Mouse (Mus musculus): ENCODE data around the gene Prpf8. TPM values are rescaled to one million over a fixed set of nuclear protein-coding genes. Genes with fewer than 3 reads are reported as not detected.

Gene Prpf8
- polyA plus RNA-seq, 2 experiments from 2014 or later = 37.0 to 42.3 TPM

DNA sequence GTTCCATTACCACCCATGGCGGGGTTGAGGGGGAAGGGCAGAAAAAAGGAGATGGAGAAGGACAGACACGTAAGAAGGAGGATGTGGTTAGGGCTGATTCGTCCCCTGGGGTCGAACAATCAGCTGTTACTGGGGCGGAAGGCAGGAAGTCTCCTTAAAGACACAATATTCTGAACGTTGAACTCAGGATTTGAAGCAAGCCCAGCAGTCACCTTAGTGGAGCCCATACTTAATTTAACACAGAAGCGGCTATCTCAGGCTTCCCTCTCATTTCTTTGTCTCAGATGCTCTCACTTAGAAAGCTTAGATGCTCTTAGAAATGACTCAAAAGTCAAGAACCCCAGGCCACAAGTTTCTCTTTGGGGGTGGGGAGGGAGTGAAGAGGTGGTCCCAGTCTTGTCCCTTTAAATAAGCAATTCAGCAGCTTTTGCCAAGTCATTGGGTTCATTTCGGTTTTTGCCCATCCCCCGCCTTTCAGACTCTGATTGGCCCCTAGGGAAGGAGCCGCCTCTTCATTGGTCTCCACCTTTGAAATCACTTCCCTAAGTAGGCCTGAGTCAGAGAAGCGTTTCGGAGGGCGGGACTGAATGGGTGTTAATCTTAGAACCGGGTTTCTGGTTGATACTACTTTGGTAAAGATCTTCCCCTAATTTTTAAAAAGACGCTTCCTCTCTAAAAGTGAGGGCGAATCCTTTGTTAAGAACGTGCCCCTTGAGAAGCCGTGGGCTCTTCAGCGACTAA is 26.3 kb upstream of the Prpf8 start:
- ATAC-seq = peak; percentile 46

DNA sequence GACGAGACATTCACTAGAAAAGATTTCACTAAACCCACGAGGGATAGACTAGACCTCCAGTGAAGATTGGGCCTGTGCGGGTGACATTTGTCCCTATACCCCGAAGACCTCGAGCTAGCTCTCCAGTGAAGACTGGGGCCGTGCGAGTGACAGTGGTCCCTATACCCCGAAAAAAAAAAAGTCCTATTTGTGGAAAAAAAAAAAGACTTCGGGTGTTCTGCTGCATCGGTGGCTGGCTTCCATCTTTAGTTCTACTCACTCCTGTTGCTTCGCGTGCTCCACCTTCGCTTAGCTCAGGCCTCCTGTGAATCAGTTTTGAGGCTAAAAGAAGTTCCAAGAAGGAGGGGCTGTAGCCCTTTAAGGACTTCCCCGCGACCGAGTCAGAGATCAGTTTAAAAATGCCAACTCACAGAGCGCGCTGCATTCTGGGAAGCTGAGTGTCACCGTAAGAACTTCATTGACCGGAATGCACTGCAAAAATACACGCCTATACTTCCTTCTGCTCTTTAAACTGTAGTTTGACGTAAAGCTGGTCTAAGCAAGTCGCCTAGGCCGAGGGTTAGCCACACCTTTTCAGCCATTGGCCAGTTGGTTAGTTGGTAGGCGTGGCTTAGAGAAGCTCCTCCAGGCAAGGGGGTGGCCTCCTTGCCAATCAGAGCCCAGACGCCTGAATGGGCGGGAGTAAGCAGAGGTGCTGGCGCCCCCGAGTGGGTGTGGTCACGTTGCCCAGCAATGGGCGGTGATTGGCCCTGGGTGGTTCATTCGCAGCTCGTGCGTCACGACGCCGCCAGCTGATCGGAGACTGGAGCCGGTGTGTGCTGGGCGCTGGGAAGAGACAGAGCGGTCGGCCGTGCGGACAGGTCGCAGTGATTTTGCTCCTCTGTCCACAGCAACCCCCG is 25.5 kb upstream of the Prpf8 start, which contains the start of gene Tlcd2:
Gene Tlcd2 (plus strand): TSS at position 872 of the 899 bp plus-strand sequence.
- ATAC-seq = peak; percentile 86

DNA sequence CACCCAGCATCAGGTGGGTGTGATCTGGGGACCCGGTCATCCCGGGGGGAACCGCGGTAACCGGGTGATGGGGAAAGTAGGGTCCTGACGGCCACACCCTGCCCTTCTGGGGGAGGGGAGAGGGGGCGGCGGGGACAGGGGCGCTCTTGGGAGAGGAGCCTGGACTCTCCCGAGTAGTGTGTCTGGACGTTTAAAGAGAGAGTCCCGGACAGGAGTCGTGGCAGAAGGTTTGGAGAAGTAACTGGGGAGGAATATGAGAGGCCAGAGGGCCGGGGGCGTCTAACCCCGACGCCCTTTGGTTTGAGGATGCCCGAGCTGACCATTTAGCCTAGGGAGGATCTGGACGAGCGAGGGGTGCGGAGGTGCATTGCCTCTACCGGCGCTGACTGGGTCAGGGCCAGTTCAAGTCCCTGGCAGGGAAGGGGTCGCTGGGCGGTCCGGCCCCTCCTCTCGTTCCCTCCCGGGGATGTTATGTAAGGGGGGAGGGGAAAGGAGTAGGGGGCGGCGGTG is 24.8 kb upstream of the Prpf8 start:
- ATAC-seq = no peak

DNA sequence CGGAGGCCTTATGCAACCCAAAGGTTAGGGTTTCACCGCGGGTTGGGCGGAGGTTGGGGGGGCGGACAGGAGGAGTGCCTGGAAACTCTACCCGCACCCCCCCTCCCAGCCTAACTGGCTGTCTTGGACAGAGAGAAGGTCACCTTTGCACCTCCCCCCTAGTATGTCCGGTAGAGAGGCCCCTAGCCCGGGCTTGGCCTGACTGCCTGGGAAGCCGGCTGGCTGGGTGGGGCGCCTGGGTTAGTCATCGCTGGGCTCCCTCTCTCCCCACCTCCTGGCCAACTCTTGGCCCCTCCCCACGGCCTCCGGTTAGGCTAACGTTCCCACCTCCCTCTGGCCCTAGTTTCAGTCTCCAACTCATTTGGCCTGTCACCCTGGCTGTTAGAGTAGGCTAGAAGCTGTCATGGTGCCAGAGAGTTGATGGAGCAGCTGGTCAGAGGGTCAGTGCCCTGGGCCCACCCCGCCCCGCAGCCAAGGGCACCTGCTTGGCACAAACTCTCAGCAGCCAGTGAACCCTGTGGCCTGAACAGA is 24.3 kb upstream of the Prpf8 start:
- no peak for ATAC-seq

DNA sequence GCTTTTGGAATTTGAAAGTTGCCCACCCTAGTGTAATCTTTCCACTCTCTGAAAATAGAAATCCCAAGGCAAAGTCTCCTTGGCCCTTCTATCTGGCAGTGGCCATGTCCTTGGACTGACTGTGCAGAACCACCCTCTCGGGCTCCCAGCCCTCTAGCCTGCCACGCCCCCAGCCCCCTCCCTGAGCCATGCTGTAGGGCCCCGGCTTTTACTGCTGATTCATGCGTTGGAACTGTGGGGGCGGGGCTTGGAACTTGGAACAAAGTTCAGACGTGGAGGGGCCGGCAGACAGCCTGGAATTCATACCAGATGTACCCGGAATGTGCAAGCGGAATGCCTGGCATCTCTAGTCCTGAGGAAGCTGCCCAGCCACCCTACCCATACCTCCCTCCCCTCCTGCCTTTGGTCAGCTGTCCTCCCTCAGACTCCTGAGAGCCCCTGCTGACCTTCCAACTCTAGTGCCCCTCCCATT is 23.7 kb upstream of the Prpf8 start:
- ATAC-seq = no peak

DNA sequence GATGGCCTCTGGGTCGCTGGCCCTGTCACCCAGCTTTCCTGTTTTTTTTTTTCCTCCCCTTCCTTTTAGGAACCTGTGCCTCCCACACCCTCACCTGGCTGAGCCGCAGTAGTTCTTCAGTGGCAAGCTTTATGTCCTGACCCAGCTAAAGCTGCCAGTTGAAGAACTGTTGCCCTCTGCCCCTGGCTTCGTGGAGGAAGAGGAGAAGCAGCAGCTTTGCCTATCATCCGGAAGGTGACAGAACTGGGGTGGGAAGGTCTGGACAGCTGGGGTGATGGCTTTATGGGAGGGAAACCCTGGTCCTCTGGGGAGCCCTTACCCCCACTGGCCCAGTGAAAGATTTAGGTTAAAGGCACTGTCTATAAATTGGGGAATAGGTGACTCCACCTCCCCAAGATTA is 23.0 kb upstream of the Prpf8 start:
- no peak for ATAC-seq

DNA sequence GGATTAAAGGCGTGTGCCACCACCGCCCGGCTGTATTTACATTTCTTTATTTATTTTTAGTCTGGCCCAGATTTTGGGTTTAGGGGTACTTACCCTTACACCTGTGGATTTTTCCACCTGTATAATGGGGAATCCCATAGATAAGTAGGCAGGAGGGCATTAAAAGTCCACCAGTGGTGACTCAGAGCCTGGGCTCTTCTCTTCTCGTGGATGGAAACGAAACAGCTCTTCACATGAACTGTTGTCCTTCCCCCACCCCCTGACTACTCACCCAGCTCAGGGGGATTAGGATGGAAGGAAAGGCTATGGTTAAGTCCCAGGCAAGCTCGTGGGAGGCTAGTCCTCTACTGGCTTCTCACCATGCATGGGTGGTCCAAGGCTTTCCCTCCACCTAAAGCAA is 22.2 kb upstream of the Prpf8 start:
- no peak for ATAC-seq

DNA sequence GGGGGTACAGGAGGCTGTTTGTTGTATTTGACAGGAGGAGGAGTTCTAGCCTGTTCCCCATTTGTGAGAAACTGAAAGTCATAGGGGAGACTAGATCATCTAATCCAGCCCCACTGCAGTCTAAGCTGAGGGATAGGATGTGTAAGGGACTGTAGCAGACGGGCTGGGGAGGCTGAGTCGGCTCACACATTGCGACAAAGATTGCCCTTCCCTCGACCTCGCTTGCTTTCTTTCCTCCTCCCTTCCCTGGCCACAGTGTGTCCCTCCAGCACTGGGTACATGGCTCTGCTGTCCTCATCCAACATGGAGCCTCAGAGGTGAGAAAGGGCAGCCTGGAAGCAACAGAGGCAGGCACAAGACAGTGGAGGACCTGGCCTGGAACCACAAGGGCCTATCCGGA is 21.6 kb upstream of the Prpf8 start:
- no peak for ATAC-seq

DNA sequence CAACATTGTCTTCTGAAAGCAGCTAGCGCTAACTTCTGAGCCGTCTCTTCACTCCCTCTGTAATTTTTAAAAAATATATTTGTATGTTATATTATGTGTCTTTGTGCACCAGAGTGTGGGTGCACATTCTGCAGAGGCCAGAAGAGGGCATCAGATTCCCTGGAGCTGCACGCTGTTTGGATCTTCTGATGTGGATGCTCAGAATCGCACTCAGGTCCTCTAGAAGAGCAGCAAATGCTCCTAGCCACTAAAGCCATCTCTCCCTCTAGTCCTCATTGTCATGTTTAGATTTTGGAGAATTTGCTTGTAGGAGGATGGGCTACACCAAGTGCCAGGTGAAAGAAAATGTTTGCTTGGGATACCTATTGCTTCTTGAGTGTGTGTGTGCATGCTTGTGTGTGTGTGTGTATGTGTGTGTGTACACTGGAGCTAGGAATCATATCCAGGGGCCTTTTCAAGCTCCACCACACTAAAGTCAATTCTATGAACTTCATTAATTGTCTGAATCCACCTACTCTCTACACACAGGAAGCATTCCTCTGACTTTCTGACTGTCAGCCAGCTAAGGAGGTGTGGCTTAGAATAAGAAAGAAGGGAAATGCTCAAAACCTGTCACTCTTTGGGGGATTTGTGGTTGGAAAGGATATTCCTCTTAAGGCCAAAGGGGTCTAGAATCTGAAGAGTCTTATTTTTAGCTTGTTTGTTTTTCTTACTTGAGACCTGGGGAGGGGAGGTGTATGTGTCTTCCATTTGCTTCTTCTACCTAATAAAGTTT is 19.7 kb upstream of the Prpf8 start:
- ATAC-seq = no peak

DNA sequence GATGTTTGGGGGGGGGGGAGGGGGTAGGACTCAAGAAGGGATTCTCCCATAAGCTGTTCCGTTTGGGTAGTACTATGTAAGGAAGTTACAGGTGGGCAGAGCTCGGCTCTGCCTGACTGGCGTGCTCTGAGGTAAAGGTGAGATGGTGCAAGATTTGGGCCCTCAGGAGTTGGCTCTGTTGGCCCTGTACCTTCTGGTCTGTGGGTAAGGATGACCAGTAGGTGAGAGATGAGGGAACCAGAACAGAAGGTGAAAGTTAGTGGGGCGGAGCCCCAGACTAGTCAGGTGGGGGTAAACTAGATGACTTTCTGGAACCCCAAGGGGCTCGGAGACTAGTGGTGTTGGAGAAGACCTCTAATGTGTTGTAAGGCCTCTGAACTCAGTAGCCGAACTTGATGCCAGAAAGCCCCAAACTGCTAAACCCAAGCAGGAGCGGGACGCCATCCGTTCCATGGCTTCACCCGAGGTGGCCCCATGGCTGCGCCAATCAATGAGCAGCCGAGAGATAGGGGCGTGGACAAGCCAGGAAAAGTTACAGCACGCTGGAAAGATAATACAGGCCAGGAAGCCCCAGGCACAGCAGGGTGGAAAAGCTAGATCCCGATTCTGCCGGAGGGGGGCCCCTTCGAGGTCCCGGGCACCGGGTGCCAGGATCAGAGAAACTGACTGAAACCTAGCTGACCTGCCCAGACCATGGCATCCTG is 19.0 kb upstream of the Prpf8 start:
- ATAC-seq = peak; percentile 64

DNA sequence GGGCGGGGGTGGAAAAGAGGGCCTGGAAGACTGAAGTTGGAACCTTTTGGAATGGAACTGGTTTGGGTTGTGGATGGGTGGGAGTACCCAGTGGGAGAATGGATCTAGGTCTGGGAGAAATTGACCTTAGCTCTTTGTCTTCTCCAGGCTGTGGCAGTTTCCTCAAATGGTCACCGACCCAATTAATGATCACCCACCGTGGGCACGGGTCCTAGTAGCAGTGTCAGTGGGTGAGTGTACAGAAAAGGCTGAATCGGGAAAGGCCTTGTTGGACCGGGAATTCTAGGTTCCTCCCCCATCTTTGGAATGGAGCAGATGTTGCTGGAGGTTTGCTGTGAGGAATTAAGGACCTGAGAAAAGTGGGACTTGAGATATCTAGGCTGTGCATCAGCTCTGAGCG is 18.2 kb upstream of the Prpf8 start:
- no peak for ATAC-seq

DNA sequence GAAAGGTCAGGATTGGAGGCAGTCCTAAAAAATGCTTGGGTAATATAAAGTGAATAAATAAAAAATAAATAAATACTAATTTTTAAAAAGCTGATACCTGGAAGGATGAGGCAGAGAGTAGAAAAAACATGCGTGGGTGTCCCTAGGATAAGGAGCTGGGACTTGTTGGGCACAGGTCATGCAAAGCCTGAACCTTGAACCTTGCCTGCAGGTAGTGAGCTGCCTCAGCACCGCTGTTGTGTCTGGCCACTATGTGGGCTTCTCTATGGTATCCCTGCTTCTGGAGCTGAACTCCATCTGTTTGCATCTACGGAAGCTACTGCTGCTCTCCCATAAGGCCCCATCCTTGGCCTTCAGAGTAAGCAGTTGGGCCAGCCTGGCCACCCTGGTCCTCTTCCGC is 17.4 kb upstream of the Prpf8 start:
- no peak for ATAC-seq

DNA sequence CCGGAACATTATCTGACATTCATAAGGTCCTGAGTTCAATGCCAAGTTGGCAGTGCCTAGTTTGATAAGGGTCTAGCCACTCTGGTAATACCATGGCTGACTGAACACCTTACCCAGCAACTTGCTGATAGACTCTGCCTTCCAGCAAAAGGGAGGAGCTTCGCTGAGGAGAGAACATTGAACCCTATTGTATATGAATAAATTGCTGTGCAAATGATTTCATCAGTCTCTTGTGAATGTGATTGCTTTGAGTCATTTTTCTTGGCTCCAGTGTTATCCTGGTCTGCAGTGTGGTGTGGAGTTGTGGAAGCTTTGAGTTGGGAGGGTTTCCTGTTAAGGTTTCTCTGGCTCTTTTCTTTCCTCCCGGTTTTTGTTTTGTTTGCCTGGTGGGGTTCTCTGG is 15.9 kb upstream of the Prpf8 start:
- ATAC-seq = no peak

DNA sequence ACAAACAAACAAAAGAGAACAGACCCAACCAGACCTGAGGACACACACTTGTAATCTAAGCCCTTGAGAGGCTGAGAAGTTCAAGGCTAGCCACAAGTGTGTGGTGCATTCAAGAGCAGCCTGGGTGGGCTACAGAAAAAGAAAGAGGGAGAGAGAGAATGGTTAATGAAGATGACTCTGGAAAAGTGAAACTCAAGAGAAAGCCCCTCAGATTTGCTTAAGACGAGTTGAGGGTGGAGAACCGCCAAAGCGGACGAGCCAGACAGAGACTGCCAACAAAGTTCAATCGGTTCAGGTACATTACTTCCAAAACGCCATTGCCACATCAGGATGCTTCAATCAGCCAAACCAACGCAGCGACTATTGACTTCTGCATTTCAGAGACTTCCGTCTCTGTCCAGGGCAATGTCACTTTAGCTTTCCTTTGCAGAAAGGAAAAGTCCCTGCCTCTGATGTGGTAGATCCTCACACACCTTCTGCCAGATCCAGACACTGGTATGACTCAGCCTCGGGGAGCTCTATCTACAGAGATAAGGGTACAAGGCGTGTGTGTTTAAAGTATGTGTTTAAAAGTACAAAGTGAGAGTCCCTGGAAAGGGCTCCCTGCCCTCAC is 14.0 kb upstream of the Prpf8 start:
- ATAC-seq = peak; percentile 84

DNA sequence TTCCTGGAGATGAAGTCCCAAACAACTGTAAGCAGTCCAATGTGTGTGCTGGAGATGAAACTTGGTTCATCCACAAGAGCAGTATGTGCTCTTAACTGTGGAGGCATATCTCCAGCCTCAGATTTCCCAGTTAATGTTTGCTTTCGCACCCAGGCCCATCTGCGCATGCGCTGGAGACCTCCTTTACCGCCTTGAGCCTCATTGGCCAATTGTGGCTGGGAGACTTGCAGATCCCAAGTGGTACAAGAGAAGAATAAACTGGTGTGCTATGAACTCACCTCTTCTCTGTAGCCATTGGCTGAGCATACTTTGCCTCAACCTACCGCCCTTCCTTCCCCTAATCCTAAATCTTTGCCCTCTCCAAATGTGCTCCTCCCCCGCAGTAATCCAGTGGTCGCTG is 13.2 kb upstream of the Prpf8 start:
- no peak for ATAC-seq

DNA sequence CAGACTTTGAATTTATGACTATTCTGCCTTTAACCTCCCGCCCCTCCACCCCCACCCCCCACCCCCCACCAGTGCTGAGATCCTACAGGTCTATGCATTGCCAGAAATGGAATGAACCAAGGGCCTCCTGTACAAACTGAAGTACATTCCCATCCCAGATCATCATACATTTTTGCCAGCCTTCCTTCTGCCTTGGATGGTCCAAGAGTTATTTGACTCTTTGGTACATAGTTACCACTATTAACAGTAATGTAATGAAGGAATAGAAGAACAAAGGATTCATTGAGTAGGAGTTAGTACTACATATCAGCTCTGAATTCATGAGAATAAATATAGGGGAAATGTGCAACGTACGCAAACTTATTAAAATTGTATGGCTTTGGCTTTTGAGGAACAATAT is 424 bp upstream of the Prpf8 start:
- no peak for ATAC-seq

DNA sequence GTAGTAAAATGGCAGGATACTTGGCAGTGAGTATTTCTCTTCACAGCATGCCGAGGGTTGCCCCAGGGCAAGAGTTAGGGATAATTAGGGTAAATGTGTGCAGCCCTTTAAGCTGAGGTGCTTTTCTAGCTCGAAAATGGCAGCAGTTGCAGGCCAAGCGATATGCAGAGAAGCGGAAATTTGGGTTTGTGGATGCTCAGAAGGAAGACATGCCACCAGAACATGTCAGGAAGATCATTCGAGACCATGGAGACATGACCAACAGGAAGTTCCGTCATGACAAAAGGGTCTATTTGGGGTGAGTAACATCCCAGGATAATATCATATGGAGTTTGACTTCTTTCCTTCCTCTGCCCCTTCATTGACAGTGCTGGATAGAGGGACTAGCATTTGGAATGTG is 880 bp downstream of the Prpf8 start:
- ATAC-seq = no peak

DNA sequence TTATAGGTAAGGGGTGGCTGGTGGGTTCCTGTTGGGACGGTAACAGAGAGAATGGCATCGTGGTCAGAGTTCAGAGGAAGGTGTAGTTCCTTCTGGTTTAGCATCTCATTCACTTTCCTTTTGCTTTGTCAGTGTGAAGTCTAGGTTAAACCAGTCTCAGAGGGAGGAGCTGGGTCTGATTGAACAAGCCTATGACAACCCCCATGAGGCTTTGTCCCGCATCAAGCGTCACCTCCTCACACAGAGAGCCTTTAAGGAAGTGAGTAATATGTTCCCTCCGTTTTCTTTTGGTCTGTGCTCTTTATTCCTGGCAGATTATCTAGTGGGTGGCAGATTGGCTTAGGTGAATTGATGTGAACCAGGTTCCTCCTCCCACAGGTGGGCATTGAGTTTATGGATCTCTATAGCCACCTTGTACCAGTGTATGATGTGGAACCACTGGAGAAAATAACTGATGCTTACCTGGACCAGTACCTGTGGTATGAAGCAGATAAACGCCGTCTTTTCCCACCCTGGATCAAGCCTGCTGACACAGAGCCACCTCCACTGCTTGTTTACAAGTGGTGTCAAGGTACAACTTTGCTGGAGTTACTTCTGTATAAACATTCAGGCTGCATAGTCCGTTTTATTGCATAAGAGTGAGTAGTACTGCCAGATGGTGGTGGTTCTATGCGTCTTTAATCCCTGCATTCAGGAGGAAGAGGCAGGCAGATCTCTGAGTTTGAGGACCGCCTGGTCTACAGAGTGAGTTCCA is 7.9 kb downstream of the Prpf8 start:
- ATAC-seq = no peak

DNA sequence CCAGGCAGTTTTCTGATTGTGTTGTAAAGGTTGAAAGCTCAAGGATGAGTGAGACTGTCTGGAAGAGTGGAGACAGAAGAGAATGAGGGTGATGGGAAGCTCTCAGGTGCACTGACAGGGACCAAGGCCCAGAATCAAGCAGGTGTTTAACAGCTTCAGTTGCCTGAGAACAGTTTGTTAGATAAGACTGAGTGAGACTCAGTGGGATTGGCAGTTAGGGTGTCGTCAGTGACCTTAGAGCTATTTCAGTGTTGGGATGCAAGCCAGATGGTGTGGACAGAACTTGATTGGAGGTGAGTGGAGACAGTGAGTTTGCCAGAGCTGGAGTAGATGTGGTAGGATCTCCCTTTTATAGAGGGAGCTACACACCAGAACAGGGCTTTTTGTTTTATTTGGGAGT is 11.5 kb downstream of the Prpf8 start:
- no peak for ATAC-seq

DNA sequence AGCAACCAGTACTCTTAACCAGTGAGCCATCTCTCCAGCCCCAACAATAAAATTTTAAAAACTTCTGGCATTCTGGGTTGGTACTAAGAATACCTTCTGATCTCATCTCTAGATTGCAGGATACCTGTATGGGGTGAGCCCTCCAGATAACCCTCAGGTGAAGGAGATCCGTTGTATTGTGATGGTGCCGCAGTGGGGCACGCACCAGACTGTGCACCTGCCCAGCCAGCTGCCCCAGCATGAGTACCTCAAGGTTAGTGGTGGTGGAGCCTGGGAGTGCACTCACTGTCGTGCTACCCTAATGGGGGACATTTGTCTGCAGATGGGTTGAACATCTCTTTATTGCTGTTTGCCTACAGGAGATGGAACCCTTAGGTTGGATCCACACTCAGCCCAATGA is 21.5 kb downstream of the Prpf8 start:
- ATAC-seq = no peak

DNA sequence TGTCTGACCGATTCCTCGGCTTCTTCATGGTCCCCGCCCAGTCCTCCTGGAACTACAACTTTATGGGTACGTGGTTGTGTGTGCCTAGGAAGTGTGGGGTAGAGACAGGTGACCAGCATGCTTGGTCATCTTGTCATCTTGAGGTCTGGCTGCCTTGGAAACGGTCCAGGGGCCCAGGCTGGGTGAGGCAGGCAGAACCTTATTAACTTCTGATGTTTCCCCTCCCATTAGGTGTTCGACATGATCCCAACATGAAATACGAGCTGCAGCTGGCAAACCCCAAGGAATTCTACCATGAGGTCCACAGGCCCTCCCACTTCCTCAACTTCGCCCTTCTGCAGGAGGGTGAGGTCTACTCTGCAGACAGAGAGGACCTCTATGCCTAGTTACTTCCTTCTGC is 22.3 kb downstream of the Prpf8 start:
- no peak for ATAC-seq

All from CD4-positive, CD25-positive, alpha-beta regulatory T cell, adult 4 months (primary cell).